Mouse (Mus musculus) adipocyte (in vitro differentiated cells): Measurements from ENCODE around the gene 4930507D05Rik.
"Not testable (repeated sequence)": the region's sequence is repeated elsewhere in the genome, so short reads cannot be mapped to it uniquely, and the experiment has no call there.

ENCODE experiments used
- DNase-seq: peaks from one replicate; pipeline ENCODE4 v3.0.0-alpha.2; 2016; ENCODE audit warnings: low spot score

Gene 4930507D05Rik

DNA sequence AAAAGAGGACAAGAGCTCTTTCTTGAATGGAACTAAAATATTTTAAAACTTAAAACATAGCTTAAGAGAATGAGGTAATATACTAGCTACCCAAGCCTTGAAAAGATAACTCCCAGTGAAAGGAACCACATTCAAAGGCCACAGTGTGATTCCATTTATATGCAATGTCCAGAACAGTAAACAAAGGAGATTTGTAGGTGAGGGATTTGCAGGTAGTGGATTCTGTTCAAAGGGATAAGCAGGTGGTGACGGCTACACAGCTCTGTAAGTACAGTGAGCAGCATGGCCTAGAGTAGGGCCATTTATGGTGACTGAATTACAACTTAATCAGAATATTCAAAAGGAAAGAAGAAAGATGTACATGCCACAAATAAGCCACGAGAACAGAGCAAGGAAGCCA lies 27.7 kb downstream of the 4930507D05Rik start:
- DNase-seq: no peak

DNA sequence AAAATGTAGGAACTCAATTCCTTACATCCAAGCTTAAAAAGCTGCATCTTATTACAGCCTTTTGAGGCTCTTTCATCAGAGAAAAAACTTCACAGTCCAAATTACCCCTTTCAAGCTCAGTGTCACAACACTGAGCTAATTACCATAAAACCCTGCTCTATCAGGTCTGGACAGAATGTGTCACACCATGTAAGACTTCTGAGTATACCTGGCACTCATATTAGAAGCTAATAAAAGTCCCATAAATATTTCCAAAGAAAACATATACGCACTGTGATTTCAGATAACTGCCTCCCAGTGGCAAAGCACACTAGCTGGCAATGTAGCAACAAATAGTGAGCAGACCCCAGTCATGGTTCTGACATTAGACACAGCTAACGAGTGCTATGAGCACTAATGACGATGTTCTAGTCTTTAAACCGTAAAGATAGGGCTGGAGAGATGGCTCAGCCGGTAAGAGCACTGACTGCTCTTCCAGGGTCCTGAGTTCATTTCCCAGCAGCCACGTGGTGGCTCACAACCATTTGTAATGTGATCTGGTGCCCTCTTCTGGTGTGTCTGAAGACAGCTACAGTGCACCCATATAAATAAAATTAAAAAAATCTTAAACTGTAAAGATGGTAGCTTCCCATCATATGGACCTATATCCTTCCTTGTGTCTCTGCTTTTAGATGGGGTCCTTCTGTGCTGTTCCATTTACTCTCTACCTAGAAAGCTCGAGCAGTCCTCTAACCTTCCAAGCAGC lies 32.0 kb downstream of the 4930507D05Rik start:
- DNase-seq: no peak

DNA sequence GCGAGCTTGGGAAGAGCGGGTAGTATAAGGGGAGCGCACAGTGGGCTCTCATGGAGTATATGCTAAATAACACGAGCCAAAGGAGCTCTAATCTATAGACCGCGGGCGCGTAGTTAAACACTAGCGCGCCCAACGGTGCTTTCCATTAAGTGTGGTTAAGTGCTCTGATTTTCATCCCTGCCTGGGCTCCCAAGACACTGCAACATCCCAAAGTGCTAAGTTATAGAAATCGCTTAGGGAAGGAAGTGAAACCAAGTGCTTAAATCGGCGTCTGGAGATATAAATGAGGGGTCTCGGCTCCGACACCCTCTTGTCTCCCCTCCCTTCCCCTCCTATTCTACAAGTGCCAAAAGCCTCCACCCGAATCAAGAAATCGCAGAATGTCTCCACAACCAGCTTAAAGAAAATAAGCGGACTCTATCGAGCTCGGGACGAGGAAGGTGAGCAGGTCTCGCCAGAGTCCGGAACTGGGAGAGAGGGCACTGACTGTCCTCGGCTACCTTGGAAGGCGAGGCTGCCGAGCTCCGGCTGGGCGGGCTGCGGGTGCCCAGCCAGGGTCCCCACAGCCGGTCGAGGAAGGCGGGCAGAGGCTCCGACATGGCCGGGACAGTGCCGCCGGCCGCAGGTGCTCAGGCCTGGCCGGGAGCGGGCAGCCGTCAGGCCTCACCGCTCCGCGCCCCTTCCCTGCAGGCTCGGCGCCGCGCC lies 36.7 kb downstream of the 4930507D05Rik start:
- DNase-seq: peak; percentile 73

DNA sequence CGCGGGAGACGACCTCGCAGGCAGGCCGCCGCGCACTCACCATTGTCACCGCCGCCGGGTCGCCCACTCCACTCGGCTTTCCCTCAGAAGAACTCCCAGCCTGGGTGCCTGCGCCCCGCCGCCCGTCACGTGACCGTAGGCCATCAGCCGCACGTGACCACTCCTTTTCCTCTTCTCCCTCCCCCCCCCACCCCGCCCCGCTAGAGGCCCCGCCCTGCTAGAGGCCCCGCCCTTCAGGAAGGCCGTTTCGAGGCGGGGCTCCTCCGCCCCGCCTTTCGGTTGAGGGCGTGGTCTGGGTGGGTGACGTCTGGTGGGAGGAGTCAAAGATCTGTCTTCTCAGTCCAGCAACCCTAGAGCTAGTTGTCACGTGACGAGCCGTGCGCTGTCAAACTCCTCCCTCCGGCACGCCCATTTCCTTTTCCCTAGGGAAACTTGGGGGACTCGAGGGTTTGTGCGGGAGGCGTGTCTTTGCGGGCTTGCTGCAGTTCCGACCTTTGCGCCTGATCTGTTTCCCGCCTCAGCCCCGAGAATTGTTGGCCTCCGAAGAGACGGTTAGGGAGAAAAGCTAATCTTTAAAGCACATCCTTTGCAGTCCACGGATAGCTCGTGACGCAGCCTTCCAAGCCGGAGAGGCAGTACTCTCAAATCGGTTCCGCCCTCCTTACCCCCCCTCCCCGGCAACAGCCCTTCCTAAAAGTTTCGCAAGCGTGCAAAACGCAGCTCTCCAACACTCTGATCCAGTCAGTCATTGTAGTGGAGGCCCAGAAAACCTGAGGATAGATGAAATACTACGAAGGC lies 37.5 kb downstream of the 4930507D05Rik start, which contains the start of gene Vps26a:
Gene Vps26a (minus strand): TSS at position 188 of the 798 bp plus-strand sequence.
- peak; percentile 99 for DNase-seq

DNA sequence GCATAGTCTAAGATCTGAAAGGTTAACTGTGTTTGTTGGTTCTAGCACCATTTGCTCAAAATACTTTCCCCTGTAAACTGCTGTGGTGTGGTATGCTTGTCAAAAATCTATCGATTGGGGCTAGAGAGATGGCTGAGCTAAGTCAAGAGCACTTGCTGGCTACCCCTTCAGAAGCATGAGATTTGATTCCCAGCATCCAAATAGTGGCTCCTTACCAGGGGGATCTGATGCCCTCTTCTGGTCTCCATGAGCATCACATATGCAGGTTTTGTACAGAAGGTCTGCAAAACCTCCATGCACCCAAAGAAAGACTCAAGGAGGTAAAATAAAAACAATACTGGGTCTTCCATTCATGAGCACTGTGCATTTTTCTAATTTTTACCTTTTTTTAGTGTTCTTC lies 39.0 kb downstream of the 4930507D05Rik start:
- peak; percentile 75 for DNase-seq

DNA sequence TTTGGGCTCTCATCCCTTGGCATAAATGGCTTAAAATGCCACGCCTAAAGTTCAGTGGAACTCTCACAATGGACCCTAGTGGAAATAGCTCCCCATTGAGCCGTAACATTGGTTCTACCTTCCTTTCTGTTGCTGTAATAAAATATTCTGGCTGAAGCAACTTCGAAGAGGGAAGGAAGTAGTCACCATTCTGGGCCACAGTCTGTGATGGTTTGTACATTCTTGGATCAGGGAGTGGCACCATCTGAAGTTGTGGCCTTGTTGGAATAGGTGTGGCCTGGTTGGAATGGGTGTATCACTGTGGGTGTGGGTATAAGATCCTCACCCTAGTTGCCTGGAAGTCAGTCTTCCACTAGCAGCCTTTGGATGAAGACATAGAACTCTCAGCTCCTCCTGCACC lies 42.4 kb downstream of the 4930507D05Rik start:
- not testable (repeated sequence) for DNase-seq

DNA sequence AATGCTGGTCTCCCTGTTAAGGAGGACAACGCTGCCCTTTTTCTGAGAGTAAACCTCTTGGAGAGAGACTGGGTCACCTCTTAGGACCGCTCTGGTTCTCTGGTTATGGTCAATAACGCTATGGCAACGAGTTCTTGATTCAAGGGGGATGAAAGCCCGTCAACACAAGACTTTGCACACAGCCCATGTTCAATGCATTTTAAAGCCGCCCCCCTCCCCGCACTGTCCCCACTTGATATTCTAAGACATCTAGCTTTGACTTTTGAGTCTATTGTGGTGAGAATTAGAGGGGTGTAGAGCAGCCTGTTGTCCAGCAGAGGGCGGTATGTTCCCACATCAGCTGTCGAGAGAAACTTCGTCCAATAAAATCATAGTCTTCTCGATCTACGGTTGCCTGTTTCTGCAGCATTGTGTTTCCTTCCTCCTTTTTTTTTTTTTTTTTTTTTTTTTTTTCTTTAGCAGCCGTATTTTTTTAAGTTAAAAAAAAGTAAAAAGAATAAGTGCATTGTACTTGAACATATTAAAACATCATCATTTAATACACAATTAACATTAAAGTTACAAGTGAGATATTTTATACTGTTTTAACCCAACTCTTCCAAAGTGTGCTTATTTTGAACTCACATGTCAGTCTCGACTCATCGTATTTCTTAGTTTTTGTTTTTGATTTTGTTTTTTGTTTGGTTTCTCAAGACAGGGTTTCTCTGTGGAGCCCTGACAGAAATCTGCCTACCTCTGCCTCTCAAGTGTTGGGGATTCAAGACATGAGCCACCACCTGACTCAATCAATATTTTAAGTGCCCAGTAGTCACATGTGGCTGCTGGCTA lies 51.0 kb downstream of the 4930507D05Rik start:
- peak; percentile 81 for DNase-seq
